Mouse (Mus musculus) liver, embryonic 13.5 days (tissue): ENCODE results near the gene Bsnd. TPM values are rescaled to one million over a fixed set of nuclear protein-coding genes. Genes with fewer than 3 reads are reported as not detected.

Experiments used
- ATAC-seq: fragments of 200-750 bp; cut with Nextera tagmentation; 2 replicates; pipeline ENCODE4 v1.8.0; 2017; ENCODE audit warnings: low read depth, mild to moderate bottlenecking, moderate number of reproducible peaks, moderate library complexity
- DNase-seq: peaks from one replicate; pipeline ENCODE4 v3.0.0; 2022
- H3K27ac ChIP-seq: fragments of 300-500 bp; sonication (generic); 2 replicates; pipeline ENCODE4 v1.5.1; 2015; ENCODE audit warnings: moderate library complexity, mild to moderate bottlenecking, inconsistent platforms
- H3K27me3 ChIP-seq: fragments of 300-500 bp; sonication (generic); 2 replicates; pipeline ENCODE4 v1.6.1; 2015; ENCODE audit warnings: mild to moderate bottlenecking, inconsistent platforms
- H3K36me3 ChIP-seq: fragments of 300-500 bp; sonication (generic); 2 replicates; pipeline ENCODE4 v1.6.1; 2015; ENCODE audit warnings: mild to moderate bottlenecking, inconsistent platforms
- H3K4me1 ChIP-seq: fragments of 300-500 bp; sonication (generic); replicated peaks from 2 replicates; pipeline ENCODE4 v1.6.1; 2015; ENCODE audit warnings: inconsistent platforms
- H3K4me2 ChIP-seq: fragments of 300-500 bp; sonication (generic); 2 replicates; pipeline ENCODE4 v1.6.1; 2015; ENCODE audit warnings: inconsistent platforms, mild to moderate bottlenecking, moderate library complexity
- H3K4me3 ChIP-seq: fragments of 300-500 bp; sonication (generic); replicated peaks from 2 replicates; pipeline ENCODE4 v1.5.1; 2015; ENCODE audit warnings: mild to moderate bottlenecking, inconsistent platforms
- H3K9ac ChIP-seq: fragments of 300-500 bp; sonication (generic); 2 replicates; pipeline ENCODE4 v1.6.1; 2015; ENCODE audit warnings: mild to moderate bottlenecking, inconsistent platforms
- H3K9me3 ChIP-seq: fragments of 300-500 bp; sonication (generic); replicated peaks from 2 replicates; pipeline ENCODE4 v1.6.1; 2016; ENCODE audit warnings: inconsistent platforms
- WGBS: fragments of 180-500 bp; shearing (Covaris S2); methylation state at CpG from one replicate; pipeline ENCODE4 v1.1.7; 2015; ENCODE audit not compliant: insufficient replicate concordance; 5-methylcytosine and 5-hydroxymethylcytosine counted together
- polyA plus RNA-seq: library from polyadenylated mRNA; unstranded; fragments of >200 nt; fragmentation: Nextera tagmentation; extraction: Ambion mirVana; gene quantifications from 2 replicates; pipeline ENCODE4 v1.2.1, GENCODE M21; 2015

The Bsnd gene
- polyA plus RNA-seq, 1 experiment from 2014 or later: not detected

DNA sequence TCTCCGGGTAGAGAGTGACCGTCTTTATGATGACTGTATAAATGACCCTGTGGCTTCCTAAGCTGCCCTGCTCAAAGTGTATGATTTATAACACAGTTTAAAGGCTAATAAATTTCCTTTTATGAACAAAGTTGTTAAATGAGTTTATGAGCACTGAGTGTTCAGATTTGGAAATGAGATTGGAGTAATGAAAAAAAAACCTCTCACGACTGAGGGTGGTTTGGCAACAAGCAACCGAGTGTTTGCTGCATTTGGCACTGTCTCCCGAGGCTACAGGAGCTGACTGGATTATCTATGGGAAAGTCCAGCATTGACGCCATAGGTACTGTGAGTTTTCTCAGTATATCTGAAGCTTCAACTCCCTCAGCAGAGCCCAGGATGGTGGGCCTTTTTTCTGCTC, 22.5 kb upstream of the Bsnd start:
- ATAC-seq (no peak), DNase-seq (no peak)
- Histone ChIP-seq H3K4me2 (no peak overlapping the region), H3K36me3 (no peaks in the 10 kb centered on the region), H3K9me3 (no peaks in the 10 kb centered on the region), H3K4me1 (no peaks in the 10 kb centered on the region), H3K9ac (no peak overlapping the region), H3K4me3 (no peak overlapping the region), H3K27me3 (no peaks in the 10 kb centered on the region), H3K27ac (no peak overlapping the region)
- WGBS: 71% methylated on average over 6 of the region's 6 CpGs

DNA sequence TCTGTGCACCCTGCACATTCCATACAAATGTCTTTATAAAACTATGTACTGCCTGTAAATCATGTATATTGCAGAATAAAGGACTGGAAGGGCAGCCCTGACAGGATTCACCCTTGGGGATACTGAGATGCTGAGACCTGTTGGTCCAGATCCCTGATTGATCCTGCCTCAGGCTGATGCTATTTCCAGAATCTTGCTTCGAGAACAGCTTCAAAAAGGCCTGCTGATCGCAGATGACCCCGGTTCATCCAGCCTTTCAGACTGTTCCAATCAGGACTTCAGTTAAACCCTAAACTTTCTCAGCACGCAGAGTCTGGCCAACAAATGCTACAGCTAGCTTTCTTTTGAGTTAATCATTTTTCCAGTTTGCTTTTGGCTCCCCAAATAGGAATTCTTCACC, 17.8 kb upstream of the Bsnd start:
- H3K27me3 ChIP-seq: 0 out of 2 replicates have a peak, but pooled peaks cover 2% of the 10 kb centered on the region
- DNase-seq (no peak), ATAC-seq (no peak)
- H3K36me3 ChIP-seq: no peaks in the 10 kb centered on the region
- H3K9me3 ChIP-seq: no peaks in the 10 kb centered on the region
- no peak overlapping the region for H3K4me3 ChIP-seq
- no peak overlapping the region for H3K4me2 ChIP-seq
- no peak overlapping the region for H3K27ac ChIP-seq
- WGBS: 64% methylated on average over 4 of the region's 4 CpGs
- no peaks in the 10 kb centered on the region for H3K4me1 ChIP-seq
- no peak overlapping the region for H3K9ac ChIP-seq

DNA sequence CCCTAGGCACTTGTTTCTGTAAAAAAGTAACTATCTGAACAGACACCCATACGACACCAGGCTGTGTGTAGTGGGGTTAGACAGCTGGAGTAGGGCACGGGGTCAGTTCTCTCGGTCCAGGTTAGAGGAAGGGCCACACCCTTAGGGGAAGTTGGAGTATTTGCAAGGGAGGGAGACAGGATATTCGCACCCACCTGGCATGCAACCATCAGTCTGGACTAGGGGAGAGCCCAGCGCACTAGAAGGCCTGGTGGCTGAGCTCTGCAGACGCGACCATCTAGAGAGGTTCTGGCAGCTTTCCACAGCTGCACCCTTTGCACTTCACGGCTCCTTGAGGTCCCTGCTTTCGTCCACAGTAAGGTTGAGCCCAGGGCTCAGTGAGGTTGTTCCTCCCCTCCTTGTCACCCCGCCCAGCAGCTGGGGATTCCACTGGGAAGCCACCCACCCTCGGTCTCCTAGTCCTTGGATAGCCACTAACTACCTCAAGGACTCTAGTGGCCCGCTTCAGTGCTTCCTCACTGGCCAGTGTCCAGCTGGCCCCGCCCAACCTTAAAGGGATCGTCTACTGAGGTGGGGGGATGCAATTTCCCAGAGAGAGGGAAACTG, 13.5 kb upstream of the Bsnd start:
- H3K4me3 ChIP-seq: no peak overlapping the region
- no peak overlapping the region for H3K9ac ChIP-seq
- no peaks in the 10 kb centered on the region for H3K9me3 ChIP-seq
- H3K4me2 ChIP-seq: no peak overlapping the region
- DNase-seq (no peak), ATAC-seq (no peak)
- no peaks in the 10 kb centered on the region for H3K36me3 ChIP-seq
- no peak overlapping the region for H3K27ac ChIP-seq
- H3K4me1 ChIP-seq: no peaks in the 10 kb centered on the region
- WGBS: 52% methylated on average over 14 of the region's 14 CpGs
- H3K27me3 ChIP-seq: 0 out of 2 replicates have a peak, but pooled peaks cover 2% of the 10 kb centered on the region

DNA sequence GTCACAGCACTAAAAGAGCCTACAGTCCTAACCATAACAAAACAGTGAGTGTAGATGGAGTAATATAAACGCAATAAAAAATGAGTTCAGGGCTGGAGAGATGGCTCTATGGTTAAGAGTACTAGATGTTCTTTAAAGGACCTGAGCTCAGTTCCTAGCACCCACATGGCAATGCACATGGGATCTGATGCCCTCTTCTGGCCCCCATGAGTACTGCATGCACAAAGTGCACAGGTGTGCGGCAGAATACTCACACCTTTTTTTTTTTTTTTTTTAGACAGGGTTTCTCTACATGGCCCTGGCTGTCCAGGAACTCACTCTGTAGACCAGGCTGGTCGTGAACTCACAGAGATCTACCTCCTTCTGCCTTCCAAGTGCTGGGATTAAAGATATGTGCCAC, 11.5 kb upstream of the Bsnd start:
- 66% methylated on average over 3 of the region's 3 CpGs for WGBS
- H3K27me3 ChIP-seq: 0 out of 2 replicates have a peak, but pooled peaks cover under 1% of the 10 kb centered on the region
- no peak overlapping the region for H3K27ac ChIP-seq
- H3K4me3 ChIP-seq: no peak overlapping the region
- no peak for DNase-seq
- H3K4me2 ChIP-seq: no peak overlapping the region
- H3K9ac ChIP-seq: no peak overlapping the region
- no peak for ATAC-seq
- no peaks in the 10 kb centered on the region for H3K36me3 ChIP-seq
- no peaks in the 10 kb centered on the region for H3K9me3 ChIP-seq
- H3K4me1 ChIP-seq: no peaks in the 10 kb centered on the region

DNA sequence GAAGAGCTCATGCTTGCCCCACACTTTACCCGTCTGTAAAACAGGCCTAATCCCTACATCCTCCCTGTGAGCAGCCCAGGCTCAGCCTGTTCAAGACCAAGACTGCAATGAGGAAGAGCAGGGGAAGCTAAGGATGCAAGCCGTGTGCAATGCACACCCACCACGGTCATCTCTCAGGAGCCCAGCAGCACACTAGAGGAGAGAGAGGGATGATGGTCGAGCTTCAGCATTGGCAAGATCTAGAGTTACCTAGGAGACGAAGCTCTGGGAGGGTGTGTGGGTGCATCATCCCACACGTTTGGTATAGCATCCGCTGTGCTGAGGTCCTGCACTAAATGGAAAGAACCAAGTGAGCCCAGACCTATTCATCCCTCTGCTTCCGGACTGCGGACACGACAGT, 8.0 kb upstream of the Bsnd start:
- ATAC-seq (no peak), DNase-seq (no peak)
- Histone ChIP-seq H3K27me3 (no peaks in the 10 kb centered on the region), H3K9me3 (no peaks in the 10 kb centered on the region), H3K36me3 (no peaks in the 10 kb centered on the region), H3K4me3 (no peak overlapping the region), H3K4me2 (no peak overlapping the region), H3K9ac (no peak overlapping the region), H3K27ac (no peak overlapping the region), H3K4me1 (no peaks in the 10 kb centered on the region)
- 59% methylated on average over 10 of the region's 10 CpGs for WGBS

DNA sequence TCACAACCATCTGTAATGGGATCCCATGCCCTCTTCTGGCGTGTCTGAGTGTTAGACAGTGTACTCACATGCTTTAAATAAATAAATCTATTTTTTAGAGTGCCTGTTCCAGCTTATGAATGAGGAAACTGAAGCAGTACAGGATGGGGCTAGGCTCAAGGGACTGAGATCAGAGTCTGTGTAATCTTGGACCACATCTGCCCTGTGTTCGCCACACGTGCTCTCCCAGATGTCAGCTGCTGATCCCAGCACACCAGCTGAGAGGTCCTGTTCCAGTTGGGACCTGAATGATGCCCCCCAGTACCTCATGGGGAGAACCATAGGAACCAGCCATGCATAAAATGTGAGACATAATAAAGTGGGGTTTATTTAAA, 6.4 kb upstream of the Bsnd start:
- Histone ChIP-seq H3K4me2 (no peak overlapping the region), H3K9me3 (no peaks in the 10 kb centered on the region), H3K4me3 (no peak overlapping the region), H3K27me3 (no peaks in the 10 kb centered on the region), H3K27ac (no peak overlapping the region), H3K4me1 (no peaks in the 10 kb centered on the region), H3K36me3 (no peaks in the 10 kb centered on the region), H3K9ac (no peak overlapping the region)
- 35% methylated on average over 3 of the region's 3 CpGs for WGBS
- DNase-seq (no peak), ATAC-seq (no peak)

DNA sequence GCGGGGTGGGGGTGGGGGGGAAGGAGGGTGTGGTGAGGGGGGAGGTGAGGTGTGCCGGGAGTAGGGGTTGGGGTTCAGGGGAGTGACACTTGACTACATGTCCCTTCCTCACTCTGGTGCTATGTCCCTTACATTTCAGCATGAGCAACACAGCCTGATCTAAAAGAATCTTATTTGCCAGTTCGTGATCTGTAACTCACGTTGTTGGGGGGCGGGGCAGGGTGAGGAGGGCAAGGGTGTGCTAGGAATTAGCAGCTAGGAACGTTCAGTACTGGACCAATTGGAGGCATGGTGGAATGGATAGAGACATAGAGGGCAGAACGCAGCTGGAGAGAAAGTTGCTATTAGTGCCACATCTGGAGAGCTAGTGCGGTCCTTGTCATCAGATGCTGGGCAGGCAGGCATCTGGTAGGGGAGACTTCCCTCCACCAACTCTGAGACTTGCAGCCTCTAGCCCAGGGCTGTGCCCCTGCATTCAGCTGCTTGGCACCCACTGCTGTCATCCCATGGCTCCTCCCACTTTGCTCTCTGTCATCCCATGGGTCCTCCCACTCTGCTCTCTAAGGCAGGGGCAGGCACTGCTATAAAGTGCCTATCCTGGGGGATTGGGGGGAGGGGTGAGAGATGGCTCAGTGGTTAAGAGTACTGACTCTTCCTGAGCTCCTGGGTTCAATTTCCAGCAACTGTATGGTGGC, 5.8 kb upstream of the Bsnd start:
- no peak overlapping the region for H3K4me2 ChIP-seq
- WGBS: 51% methylated on average over 8 of the region's 8 CpGs
- no peak for DNase-seq

DNA sequence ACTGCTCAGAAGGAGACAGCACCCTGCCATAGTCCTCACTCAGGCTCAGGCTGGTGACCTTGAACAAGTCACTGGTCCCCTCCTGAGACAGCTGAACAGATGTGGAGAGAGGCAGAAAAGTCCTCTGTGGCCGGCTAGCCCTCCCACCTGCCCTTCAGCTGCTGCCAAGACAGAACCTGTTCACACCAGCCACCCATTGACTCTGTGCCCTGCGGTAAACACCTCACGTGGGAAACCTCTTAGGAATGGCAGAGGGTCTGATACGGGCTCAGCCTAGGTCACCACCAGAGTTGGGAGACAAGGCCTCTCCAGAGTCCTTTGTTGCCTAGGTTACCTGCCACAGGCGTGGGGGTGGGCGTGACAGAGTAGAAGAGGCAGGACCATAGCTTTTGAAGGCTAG, 4.8 kb upstream of the Bsnd start:
- no peaks in the 10 kb centered on the region for H3K9me3 ChIP-seq
- DNase-seq: no peak
- ATAC-seq: no peak
- H3K4me1 ChIP-seq: no peaks in the 10 kb centered on the region
- no peak overlapping the region for H3K4me2 ChIP-seq
- WGBS: 51% methylated on average over 6 of the region's 6 CpGs
- no peak overlapping the region for H3K4me3 ChIP-seq
- H3K27ac ChIP-seq: no peak overlapping the region
- no peaks in the 10 kb centered on the region for H3K27me3 ChIP-seq
- H3K36me3 ChIP-seq: no peaks in the 10 kb centered on the region
- H3K9ac ChIP-seq: no peak overlapping the region

More for the DNA sequence above, 5.8 kb upstream of the Bsnd start:
- H3K9ac ChIP-seq: no peak overlapping the region
- no peaks in the 10 kb centered on the region for H3K9me3 ChIP-seq
- H3K36me3 ChIP-seq: no peaks in the 10 kb centered on the region
- H3K4me3 ChIP-seq: no peak overlapping the region
- no peaks in the 10 kb centered on the region for H3K4me1 ChIP-seq
- ATAC-seq: no peak
- no peak overlapping the region for H3K27ac ChIP-seq
- no peaks in the 10 kb centered on the region for H3K27me3 ChIP-seq

DNA sequence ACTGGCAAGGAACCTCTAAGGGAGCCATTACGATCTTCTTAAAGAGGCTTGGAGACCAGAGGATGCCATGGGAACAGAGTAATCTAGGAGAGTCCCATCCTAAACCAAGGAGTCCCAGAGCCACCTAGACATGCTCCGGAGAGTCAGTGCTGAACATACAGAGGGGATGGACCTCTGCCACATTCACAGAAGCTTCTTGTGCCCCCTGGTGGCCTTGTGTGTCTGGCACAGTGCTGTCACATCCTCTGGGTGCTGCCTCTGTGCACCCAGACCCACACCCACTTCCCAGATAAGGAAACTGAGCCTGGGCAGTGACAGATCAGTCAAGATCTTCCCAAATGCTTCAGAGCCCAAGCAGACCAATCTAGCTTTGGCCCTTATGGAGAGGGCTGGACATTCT, 1.6 kb upstream of the Bsnd start:
- Histone ChIP-seq H3K9ac (no peak overlapping the region), H3K27me3 (0 out of 2 replicates have a peak, but pooled peaks cover 3% of the 10 kb centered on the region), H3K36me3 (no peaks in the 10 kb centered on the region), H3K4me3 (no peak overlapping the region), H3K4me2 (no peak overlapping the region), H3K27ac (no peak overlapping the region), H3K9me3 (no peaks in the 10 kb centered on the region), H3K4me1 (no peaks in the 10 kb centered on the region)
- peak; percentile 8 for DNase-seq
- 76% methylated on average over 2 of the region's 2 CpGs for WGBS
- no peak for ATAC-seq

DNA sequence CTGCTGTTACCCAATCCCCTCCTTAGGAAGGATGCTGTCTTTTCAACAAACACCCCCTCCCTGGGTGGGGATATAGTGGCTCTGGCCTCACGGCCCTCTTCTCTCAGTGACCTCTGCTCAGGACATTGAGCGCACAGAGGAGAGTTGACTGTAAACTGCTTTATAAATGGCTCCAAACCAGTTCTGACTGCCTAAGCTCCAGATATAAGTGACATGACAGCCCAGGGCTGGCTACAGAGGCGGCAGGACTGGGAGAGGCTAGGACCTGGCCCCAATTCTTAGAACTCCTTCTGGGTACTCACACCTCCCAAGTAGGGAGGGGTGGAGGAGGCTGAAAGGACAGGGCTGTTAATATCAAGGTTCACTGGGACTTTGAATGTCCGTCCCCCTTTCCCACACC, 1.5 kb downstream of the Bsnd start:
- no peak overlapping the region for H3K27ac ChIP-seq
- ATAC-seq: no peak
- 50% methylated on average over 4 of the region's 4 CpGs for WGBS

DNA sequence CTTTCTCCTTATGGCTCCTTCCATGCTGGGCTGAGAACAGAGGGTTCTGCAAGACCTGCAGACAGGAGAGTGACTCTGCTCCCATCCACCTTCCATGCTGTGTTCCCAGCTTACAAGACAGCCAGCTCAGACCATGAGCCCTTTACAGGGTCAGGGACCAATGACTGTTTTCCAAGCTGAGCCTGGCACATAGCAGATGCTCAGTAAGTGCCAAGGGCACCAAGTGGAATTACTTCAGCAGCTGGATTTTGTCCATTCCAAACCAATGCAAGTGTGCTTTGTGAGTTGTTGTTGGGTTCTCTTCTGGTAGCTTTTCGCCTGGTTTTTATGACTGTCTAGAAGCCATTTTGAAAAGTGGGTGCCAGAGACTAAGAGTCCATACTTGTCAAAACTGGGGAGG, 8.3 kb downstream of the Bsnd start:
- Histone ChIP-seq H3K4me2 (no peak overlapping the region), H3K4me1 (no peaks in the 10 kb centered on the region), H3K4me3 (no peak overlapping the region), H3K36me3 (no peaks in the 10 kb centered on the region), H3K27ac (no peak overlapping the region), H3K9me3 (no peaks in the 10 kb centered on the region), H3K9ac (no peak overlapping the region), H3K27me3 (peaks cover 29% of the 10 kb centered on the region)
- ATAC-seq: no peak
- DNase-seq: no peak
- 51% methylated on average over 1 of the region's 1 CpGs for WGBS

More for the DNA sequence above, 1.5 kb downstream of the Bsnd start:
- DNase-seq: no peak
- H3K4me3 ChIP-seq: no peak overlapping the region
- H3K9me3 ChIP-seq: no peaks in the 10 kb centered on the region
- H3K4me2 ChIP-seq: no peak overlapping the region
- H3K9ac ChIP-seq: no peak overlapping the region
- H3K27me3 ChIP-seq: 0 out of 2 replicates have a peak, but pooled peaks cover 3% of the 10 kb centered on the region
- no peaks in the 10 kb centered on the region for H3K36me3 ChIP-seq
- H3K4me1 ChIP-seq: no peaks in the 10 kb centered on the region

DNA sequence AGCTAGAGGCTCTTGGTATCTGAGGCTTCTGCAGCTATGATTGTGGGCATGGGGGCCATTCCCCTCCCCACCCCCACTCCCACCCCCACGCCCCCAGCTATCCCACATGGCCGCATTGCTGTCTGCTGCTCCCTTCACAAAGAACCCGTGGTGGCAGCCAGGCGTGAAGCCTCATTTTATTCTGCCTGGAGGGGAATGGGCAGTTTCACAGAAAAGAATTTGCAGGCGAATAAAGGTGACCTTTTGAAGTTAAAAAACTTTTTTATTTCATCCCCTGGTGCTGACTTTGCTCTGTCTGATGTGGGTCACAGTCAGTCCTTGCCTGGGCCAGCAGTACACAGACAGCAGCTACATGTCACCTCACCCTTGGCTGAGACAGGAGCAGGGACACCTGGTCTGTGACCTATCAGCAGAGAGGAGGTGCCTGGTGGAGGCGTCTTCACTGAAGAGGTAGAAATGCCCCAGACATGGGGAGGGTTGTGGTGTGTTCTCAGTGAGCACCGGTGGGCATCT, 8.8 kb downstream of the Bsnd start:
- no peak overlapping the region for H3K4me2 ChIP-seq
- no peak for DNase-seq
- no peak for ATAC-seq
- 35% methylated on average over 7 of the region's 7 CpGs for WGBS
- H3K36me3 ChIP-seq: no peaks in the 10 kb centered on the region
- no peaks in the 10 kb centered on the region for H3K9me3 ChIP-seq
- H3K4me3 ChIP-seq: no peak overlapping the region
- peaks cover 29% of the 10 kb centered on the region for H3K27me3 ChIP-seq
- H3K9ac ChIP-seq: no peak overlapping the region
- no peak overlapping the region for H3K27ac ChIP-seq
- H3K4me1 ChIP-seq: no peaks in the 10 kb centered on the region
